Mouse (Mus musculus) ES-E14 (cell line): ENCODE results near the gene Dennd5a. TPM values are rescaled to one million over a fixed set of nuclear protein-coding genes. Genes with fewer than 3 reads are reported as not detected.

Experiments
- DNase-seq: peaks from one replicate; pipeline ENCODE4 v3.0.0-alpha.2; 2013; ENCODE audit warnings: low read depth, low spot score
- H3K27ac ChIP-seq: 2 replicates; pipeline ENCODE4 v1.5.1; 2012; ENCODE audit warnings: low read depth, mild to moderate bottlenecking, low read length, moderate library complexity, mixed read lengths; ENCODE audit not compliant: poor library complexity, insufficient read depth, severe bottlenecking
- H3K36me3 ChIP-seq: 2 replicates; pipeline ENCODE4 v1.6.1; 2012; ENCODE audit warnings: mild to moderate bottlenecking, low read length, moderate library complexity, mixed read lengths; ENCODE audit not compliant: control insufficient read depth, poor library complexity, insufficient read depth, severe bottlenecking
- H3K4me1 ChIP-seq, 2 experiments: fragments of 150-350 bp in 1 of 2; sonication (generic) in 1 of 2; 2 replicates each; pipeline ENCODE4 v1.6.1; 2012; ENCODE audit warnings: low read length in 2 of 2, mild to moderate bottlenecking in 1 of 2, mixed read lengths in 1 of 2; ENCODE audit not compliant: control insufficient read depth in 2 of 2, insufficient read depth in 2 of 2, poor library complexity in 1 of 2
- H3K4me3 ChIP-seq, 2 experiments: fragments of 150-350 bp in 1 of 2; sonication (generic) in 1 of 2; 2 replicates each; pipeline ENCODE4 v1.5.1; 2012; ENCODE audit warnings: low read length in 2 of 2, low read depth in 1 of 2, mild to moderate bottlenecking in 1 of 2, mixed read lengths in 1 of 2; ENCODE audit not compliant: insufficient read depth in 1 of 2, poor library complexity in 1 of 2, severe bottlenecking in 1 of 2
- H3K9ac ChIP-seq: 2 replicates; pipeline ENCODE4 v1.6.1; 2012; ENCODE audit warnings: low read depth, mild to moderate bottlenecking, low read length, mixed read lengths; ENCODE audit not compliant: poor library complexity, insufficient read depth, severe bottlenecking
- H3K9me3 ChIP-seq: fragments of 150-350 bp; sonication (generic); 2 replicates; pipeline ENCODE4 v1.6.1; 2012; ENCODE audit warnings: low read depth, mild to moderate bottlenecking, low read length; ENCODE audit not compliant: control insufficient read depth, insufficient read depth
- CHD2 ChIP-seq: IDR thresholded peaks from 2 replicates; pipeline ENCODE4 v1.6.1; 2014; ENCODE audit warnings: mild to moderate bottlenecking, low read depth, low read length, inconsistent platforms
- HCFC1 ChIP-seq: IDR thresholded peaks from 2 replicates; pipeline ENCODE4 v1.6.1; 2012; ENCODE audit warnings: low read length, inconsistent platforms, borderline replicate concordance; ENCODE audit not compliant: insufficient read depth
- MAFK ChIP-seq: IDR thresholded peaks from 2 replicates; pipeline ENCODE4 v1.6.1; 2014; ENCODE audit warnings: mild to moderate bottlenecking, low read depth, low read length, inconsistent platforms; ENCODE audit not compliant: insufficient read depth
- ZC3H11A ChIP-seq: IDR thresholded peaks from 2 replicates; pipeline ENCODE4 v1.6.1; 2012; ENCODE audit warnings: low read depth, mild to moderate bottlenecking, inconsistent platforms, low read length, borderline replicate concordance
- ZNF384 ChIP-seq: IDR thresholded peaks from 2 replicates; pipeline ENCODE4 v1.6.1; 2012; ENCODE audit warnings: low read depth, low read length, inconsistent platforms
- in situ Hi-C, 2 experiments: fragments of 600-800 bp; cut with MboI; formaldehyde crosslinking; loops; one replicate each; pipeline ENCODE4 v1.15.1; 2025; ENCODE audit warnings: low sequenced_read_pairs in 2 of 2, inconsistent platforms in 1 of 2; ENCODE audit not compliant: unreplicated experiment in 2 of 2
- total RNA-seq: library from RNA; depleted of rRNA; stranded (reverse); fragments of 300-350 nt; gene quantifications from 2 replicates; pipeline ENCODE4 v1.2.3, GENCODE M21; 2012

Gene Dennd5a
- total RNA-seq, 1 experiment = 28.8 TPM

GRCm38 (mm10) chr7:110005976-110006375 is 45.7 kb upstream of the Dennd5a start:
- TF ChIP-seq MAFK (no peak), ZC3H11A (no peak)
- peaks cover 2% of the 10 kb centered on the region in 2 experiments; a peak in 2 of 4 replicates for H3K4me1 ChIP-seq
- in situ Hi-C loops = no loop called here

GRCm38 (mm10) chr7:110002968-110003367 is 42.7 kb upstream of the Dennd5a start:
- peak overlapping the region; percentile 18 for H3K9ac ChIP-seq
- peaks cover 2 to 6% of the 10 kb centered on the region in 2 experiments; a peak in 2 of 4 replicates for H3K4me1 ChIP-seq
- no peak overlapping the region for H3K4me3 ChIP-seq
- no peaks in the 10 kb centered on the region for H3K9me3 ChIP-seq
- in situ Hi-C loops = no loop called here
- H3K36me3 ChIP-seq = no peaks in the 10 kb centered on the region
- H3K27ac ChIP-seq = no peak overlapping the region
- no peak for DNase-seq
- TF ChIP-seq ZNF384 (no peak), HCFC1 (no peak), MAFK (peak; percentile 81), ZC3H11A (no peak), CHD2 (no peak)

More at GRCm38 (mm10) chr7:110005976-110006375, 45.7 kb upstream of the Dennd5a start:
- Histone ChIP-seq H3K9me3 (no peaks in the 10 kb centered on the region), H3K4me3 (no peak overlapping the region), H3K9ac (no peak overlapping the region), H3K27ac (no peak overlapping the region; the same call in 1 of the 2 replicates), H3K36me3 (no peaks in the 10 kb centered on the region)
- DNase-seq = no peak

GRCm38 (mm10) chr7:110002092-110002491 is 41.8 kb upstream of the Dennd5a start:
- Histone ChIP-seq H3K9me3 (no peaks in the 10 kb centered on the region), H3K27ac (no peak overlapping the region), H3K4me1 (peaks cover 2 to 6% of the 10 kb centered on the region in 2 experiments; a peak in 2 of 4 replicates), H3K36me3 (no peaks in the 10 kb centered on the region), H3K4me3 (no peak overlapping the region), H3K9ac (no peak overlapping the region)
- no peak for TF ChIP-seq ZNF384
- no peak for TF ChIP-seq HCFC1
- TF ChIP-seq MAFK = no peak
- TF ChIP-seq CHD2 = no peak
- TF ChIP-seq ZC3H11A = no peak
- DNase-seq = no peak
- in situ Hi-C loops = no loop called here

GRCm38 (mm10) chr7:109998388-109998787 is 38.1 kb upstream of the Dennd5a start:
- in situ Hi-C loops = no loop called here
- peak; percentile 47 for DNase-seq

More at GRCm38 (mm10) chr7:109998388-109998787, 38.1 kb upstream of the Dennd5a start:
- Histone ChIP-seq H3K9me3 (no peaks in the 10 kb centered on the region), H3K4me1 (0 out of 4 replicates have a peak, but pooled peaks cover 2 to 4% of the 10 kb centered on the region in 2 experiments), H3K27ac (peak overlapping the region; percentile 49; the same call in 1 of the 2 replicates), H3K9ac (no peak overlapping the region), H3K4me3 (no peak overlapping the region), H3K36me3 (no peaks in the 10 kb centered on the region)
- TF ChIP-seq HCFC1 = no peak
- TF ChIP-seq ZC3H11A = no peak
- no peak for TF ChIP-seq MAFK
- TF ChIP-seq CHD2 = no peak
- no peak for TF ChIP-seq ZNF384
